Mouse (Mus musculus) frontal cortex, postnatal 14 days (tissue): ENCODE data around the gene Syt12.

Experiments
- DNase-seq, 2 experiments: peaks; one replicate each; pipeline ENCODE4 v3.0.0; 2022; ENCODE audit warnings: low spot score in 2 of 2

Gene Syt12

GRCm38 (mm10) chr19:4409062-4409461 is 68.2 kb downstream of the Syt12 start:
- no peak for DNase-seq

GRCm38 (mm10) chr19:4404840-4405239 is 72.4 kb downstream of the Syt12 start:
- no peak for DNase-seq

- DNase-seq = no peak
These were observed 78.3 kb downstream of the Syt12 start for GRCm38 (mm10) chr19:4398959-4399358.

GRCm38 (mm10) chr19:4398630-4398948 is 78.7 kb downstream of the Syt12 start:
- DNase-seq = no peak

GRCm38 (mm10) chr19:4397798-4398629 is 79.2 kb downstream of the Syt12 start, which contains the start of gene Kdm2a:
Gene Kdm2a (minus strand): TSS chr19:4398285.
- peak; percentile 48 to 57 for DNase-seq

GRCm38 (mm10) chr19:4396998-4397797 is 80.0 kb downstream of the Syt12 start:
- DNase-seq = peak; percentile 88 to 90

GRCm38 (mm10) chr19:4396081-4396997 is 80.9 kb downstream of the Syt12 start:
- DNase-seq = peak in 1 of 2 experiments; percentile 25
